Mouse (Mus musculus): ENCODE measurements around the gene Apol7e.

The Apol7e gene

DNA sequence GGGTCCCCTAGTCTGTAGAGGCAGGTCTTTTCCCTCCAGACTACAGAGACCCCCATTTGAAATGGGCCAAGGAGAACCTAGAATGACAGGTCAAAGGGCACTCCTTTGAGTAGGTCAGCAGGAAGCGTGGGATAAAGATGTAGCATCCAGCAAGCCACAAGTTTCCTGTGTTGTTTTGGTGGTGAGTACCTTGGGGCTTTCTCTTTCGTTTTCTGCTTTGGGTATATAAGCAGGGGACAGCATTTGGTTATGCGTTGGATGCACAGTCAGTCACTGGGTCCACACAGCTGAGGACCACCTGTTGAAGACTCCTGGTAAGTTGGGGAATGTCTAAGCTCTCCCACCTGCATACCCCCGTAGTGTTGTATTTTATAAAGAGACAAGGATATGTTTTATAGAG is at the start of gene Apol7e:
Gene Apol7e, plus strand, starts transcription at position 202 of the 400 bp plus-strand sequence.
- WGBS = 82% methylated on average over 4 of the region's 4 CpGs

DNA sequence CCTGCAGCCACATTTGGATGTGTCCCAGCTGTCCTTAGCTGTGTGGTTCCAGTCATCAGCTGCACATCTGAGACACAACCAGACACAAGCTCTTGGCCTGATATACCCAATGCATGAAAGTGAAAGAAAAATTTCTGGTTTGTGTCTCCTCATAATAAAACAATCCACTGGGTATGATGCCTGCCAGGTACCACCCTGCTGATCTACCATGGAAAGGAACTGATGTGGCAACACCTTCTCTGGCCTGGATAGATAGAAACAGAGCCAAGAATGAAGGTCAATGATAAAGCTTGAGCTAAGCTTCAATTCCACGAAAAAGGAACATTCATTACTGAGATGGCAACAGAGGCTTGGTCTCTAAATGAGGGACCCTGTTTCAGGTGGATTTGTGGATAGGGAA is 38.9 kb upstream of the Apol7e start:
- WGBS = 95% methylated on average over 1 of the region's 1 CpGs

DNA sequence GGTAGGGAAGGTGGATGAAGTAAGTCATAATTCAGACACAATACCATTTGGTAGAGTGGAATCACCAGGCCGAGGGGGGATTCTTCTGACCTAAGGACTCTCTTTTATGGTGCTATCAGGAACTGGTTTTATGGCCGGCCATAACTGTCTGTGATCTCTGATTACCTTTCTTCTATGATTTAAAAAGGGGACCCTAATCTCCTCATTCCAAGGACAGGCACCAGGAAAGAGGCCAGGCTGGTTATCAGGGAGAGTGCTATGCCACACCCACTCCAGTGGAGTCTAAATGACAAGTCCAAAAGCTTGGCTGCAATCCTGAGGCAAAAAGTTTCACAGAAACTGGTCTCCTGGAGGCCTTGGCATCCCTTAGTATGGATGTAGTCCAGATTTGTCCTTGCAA is 36.8 kb upstream of the Apol7e start:
- WGBS = 95% methylated on average over 2 of the region's 2 CpGs

DNA sequence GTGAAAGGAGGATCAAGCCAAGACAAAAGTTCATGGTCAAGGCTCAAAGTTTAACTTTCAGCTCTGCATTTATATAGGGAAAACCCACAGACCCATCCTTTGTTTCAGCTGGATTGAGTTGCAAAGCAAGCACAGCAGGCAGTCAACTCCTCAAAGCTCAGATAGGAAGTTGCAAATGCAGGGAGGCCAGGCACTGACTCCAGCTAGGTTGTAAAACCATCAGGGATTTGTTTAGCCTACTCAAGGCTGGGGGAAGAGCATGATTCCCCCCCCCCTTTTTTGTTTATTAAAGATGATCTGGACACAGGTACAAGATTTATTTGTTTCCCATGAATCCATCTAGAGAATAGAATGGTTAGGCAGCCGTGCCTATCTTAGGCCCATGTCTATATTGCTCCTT is 24.6 kb upstream of the Apol7e start:
- 86% methylated on average over 1 of the region's 1 CpGs for WGBS

DNA sequence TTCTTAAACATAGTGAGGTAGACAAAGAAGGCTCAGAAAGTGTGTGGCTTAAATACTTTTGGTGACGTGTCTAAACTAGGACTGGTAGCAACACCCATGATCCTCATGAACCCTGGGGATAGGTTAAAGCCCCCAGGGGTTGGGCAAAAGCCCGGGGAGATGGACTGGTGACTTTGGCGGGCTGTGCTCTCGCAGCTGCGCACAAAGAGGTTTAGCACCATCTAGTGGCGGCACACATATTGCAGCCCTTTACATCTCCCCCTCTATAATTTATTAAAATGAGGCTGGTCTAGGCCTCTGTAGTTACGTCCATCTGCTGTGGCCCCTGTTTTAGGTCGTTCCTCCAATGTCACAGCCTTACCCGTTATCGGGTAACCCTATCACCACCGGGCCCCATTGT is 14.7 kb upstream of the Apol7e start:
- WGBS = 12% methylated on average over 11 of the region's 11 CpGs

DNA sequence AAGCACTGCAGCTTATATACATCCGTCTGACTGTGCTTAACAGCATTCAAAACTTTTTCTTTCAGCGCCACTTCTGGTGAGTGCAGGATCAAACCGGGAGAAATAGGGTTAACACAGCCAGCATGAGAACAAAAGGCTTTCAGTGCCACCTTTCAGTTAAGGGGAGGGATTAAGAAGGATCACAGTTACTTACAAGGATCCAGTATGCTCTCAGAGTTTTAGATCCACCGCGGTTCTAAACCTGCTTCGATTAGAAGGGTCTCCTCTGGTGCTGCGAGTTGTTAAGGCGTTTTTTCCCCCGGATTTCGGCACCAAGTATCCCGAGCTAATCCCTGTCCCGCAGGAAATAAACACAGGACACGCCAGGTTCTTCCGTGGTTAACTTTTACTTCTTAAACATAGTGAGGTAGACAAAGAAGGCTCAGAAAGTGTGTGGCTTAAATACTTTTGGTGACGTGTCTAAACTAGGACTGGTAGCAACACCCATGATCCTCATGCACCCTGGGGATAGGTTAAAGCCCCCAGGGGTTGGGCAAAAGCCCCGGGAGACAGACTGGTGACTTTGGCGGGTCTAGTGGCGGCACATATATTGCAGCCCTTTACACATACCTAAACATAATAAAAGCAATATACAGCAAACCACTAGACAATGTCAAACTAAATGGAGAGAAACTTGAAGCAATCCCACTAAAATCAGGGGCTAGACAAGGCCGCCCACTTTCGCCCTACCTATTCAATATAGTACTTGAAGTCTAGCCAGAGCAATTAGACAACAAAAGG is 6.9 kb upstream of the Apol7e start:
- WGBS = 14% methylated on average over 19 of the region's 20 CpGs

DNA sequence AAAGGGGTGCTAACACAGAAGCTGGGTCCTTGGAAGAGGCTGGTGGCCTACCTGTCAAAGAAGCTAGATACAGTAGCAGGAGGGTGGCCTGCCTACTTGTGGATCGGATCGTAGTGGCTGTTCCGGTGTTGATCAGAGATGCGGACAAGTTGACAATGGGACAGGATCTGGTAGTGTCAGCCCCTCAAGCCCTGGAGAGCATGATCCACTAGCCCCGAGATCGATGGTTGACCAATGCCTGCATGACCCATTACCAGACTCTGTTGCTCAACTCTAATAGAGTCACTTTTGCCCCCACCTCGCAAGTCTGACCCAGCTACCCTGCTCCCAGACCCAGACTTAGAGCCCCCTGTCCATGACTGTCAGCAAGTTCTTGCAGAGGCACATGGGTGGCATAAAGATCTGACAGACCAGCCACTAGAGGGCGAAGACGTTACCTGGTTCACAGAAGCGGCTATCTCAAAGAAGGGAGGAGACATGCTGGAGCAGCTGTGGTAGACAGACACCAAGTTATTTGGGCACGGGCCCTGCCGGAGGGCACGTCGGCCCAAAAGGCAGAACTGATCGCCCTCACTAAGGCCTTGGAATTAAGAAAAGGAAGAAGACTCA is 3.9 kb upstream of the Apol7e start:
- 57% methylated on average over 13 of the region's 15 CpGs for WGBS

DNA sequence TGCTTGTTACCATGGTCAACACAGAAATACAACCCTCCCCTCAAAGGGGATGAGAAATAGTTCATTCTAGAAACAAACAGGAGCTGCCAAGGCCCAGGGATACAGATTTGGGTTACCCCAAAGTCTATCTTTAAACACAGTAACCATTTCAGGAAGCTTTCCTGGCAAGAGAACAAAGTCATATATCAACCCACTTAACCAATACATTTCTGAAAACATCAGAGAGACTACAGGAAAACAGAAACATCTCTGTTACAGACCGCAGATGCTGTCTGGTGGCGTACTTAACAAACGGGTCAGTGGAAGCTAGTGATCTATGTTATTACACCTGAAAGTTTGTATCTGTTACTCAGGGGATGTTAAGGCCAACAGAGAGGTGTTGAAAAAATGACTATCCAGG is 6.6 kb downstream of the Apol7e start:
- 88% methylated on average over 3 of the region's 3 CpGs for WGBS

DNA sequence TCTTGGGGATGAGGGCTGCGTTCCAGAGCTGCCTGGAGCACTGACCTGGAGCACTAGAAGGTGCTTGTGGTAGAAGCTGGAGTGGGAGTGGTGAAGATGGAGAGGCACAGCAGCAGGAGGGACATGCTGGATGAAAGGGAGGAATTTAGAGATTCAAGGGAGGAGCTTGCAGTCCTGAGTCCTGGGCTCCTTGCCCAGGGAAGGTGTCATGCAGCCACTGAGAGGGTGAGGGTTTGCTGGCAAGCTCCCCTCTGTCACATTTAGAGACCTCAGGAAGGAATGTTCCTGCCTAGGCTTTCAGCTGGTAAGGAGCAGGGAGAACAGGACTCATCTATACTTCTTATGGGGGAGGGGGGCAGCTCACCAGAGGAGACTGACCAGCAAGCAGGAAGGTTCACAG is 10.3 kb downstream of the Apol7e start:
- 100% methylated on average over 1 of the region's 1 CpGs for WGBS

DNA sequence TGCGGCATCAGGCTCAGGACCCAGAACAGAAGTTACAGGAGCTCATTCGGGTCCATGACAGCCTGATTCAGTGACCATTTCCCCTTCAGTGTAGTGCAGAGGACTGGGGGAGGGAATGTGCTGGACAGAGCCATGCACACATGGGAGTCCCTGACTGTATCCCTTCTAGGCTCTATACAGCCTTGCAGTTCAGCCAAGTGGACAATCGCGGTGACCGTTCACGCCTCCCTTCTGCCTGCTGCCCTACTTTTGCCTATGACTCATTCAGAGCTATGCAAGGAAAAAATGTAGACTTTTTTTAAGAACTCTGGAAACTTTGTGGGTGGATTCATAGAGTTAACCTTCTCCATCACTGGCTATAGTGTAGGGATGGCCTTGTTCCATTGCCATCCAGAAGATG is 19.6 kb downstream of the Apol7e start:
- WGBS = 42% methylated on average over 6 of the region's 6 CpGs

DNA sequence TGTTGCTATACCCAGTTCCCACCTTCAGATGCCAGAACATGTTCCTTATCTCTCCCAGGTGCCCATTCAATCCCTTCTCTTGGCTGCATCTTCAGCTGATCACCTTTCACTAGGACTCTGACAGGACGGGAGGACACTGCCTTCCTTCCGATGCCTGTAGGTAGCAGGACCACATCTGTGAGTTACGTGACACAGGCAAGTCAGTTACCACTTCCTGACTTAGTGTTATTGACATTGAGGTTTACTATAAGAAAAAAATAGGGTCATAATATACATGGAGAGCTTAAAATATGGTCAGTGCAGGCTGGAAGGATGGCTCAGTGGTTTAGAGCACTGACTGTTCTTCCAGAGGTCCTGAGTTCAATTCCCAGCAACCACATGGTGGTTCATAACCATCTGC is 22.9 kb downstream of the Apol7e start:
- no CpG with 5 or more reads among the region's 3 CpGs for WGBS

DNA sequence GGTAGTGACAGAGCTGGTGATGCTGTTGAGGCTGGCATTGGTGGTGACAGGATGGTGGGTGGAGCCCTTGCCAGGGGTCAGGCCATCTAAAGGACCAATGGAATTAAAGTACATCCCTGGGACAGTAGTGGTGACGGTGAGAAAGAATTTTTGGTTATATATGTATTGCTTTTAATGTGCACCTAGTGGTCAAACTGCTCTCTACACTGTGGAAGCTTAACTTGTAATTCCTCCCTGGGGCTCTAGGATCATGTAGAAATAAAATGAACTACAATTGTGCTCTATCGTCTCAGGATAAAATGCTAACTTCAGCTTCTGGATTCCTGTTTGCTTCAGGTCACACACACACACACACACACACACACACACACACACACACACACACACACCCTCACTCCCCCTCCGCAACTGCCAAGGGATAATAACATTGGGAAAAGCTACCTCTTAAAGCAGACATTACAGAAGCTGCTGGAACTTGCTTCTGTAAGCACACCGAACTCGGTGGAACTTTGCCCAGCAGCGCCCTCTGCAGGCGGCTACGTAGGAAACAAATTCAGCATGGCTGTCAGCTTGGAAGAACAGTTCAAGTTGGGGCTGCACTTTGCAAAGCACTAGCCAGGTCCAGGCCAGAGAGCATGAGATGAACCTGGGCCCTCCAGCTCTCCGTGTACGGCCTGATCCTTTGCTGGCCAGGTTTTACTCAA is 25.7 kb downstream of the Apol7e start:
- WGBS = 26% methylated on average over 2 of the region's 10 CpGs

DNA sequence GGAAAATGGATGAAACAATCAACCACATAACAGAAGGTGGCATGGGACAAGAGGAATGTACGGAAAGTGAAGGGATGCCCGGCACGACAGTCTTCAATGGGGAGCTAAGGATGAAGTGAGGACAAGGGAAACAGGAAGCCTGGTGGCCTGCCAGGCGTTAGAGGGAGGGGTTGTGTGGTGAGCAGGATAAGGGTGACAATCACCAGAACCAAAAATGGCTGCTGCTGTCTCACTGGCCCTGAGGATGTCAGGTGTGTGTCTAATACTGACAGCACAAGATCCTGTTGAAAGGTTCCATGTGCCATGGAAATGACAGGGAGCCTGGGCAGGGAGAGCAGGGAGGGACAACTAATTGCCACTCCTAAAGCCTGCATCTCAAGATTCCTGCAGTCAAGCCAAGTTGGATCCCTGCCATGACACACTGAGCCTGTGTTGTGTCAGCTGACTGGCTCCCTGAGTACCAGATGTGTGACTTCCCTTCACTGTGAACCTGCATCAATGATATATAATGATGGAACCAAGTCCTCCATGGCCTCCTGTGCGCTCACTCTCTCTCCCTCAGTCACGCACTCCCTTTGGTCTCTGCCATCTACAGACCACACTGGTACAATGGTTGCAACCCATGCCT is 26.9 kb downstream of the Apol7e start:
- WGBS = 73% methylated on average over 6 of the region's 6 CpGs

DNA sequence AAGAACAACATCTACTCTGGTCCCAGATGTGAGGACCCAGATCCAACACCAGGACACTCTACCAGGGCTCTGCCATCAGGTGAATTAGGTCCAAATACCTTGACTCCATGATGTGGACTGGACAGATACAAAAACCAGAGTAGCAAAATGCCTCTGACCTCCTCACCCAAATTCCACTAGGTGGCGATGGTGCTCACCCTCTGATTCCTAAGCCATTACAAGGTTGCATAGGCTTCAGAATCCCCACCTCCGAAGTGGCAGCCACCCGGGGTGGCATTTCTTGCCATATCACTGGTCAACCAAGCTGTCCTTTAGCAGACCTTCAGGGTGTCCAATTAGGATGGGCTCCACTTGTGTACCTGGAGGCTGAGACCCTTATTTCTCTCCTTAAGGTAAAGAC is 28.5 kb downstream of the Apol7e start:
- WGBS = 6% methylated on average over 3 of the region's 3 CpGs

DNA sequence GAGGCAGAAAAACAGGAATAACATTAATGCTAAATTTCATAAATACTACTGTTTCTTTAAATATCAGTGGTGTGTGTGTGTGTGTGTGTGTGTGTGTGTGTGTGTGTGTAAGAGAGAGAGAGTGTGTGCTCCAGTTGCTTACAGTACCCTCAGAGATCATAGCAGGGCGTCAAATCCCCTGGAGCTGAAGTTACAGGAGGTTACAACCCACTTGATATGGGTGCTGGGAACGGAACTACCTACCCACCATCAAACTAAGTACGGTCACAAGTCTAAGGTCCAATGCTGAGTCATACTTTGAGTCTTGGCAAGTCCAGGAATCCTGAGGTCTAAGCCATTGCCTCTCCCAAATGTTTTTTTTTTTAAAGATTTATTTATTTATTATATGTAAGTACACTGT is 29.1 kb downstream of the Apol7e start:
- WGBS = 85% methylated on average over 3 of the region's 3 CpGs

DNA sequence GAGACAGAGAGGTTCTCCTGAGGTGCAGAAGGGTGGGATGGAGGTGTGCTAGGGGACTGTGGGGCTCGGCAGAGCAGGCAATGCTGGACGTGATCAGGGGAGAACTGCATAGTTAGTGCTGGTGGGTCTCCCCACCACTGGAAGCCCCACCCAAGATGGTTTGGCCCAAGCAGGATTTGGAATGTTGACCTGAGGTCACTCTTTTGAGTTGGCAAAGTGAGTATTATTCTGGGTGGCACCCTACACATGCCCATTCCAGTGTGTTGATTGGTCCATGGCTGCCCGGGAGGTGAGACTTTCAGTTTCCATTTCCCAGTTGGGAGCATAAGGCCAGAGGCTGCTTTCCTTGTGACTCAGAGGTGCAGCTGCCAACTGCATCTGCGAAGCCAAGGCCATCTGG is 30.1 kb downstream of the Apol7e start, which contains the start of gene Apol9b:
Gene Apol9b, plus strand, starts transcription at position 301 of the 400 bp plus-strand sequence.
- 95% methylated on average over 2 of the region's 4 CpGs for WGBS

DNA sequence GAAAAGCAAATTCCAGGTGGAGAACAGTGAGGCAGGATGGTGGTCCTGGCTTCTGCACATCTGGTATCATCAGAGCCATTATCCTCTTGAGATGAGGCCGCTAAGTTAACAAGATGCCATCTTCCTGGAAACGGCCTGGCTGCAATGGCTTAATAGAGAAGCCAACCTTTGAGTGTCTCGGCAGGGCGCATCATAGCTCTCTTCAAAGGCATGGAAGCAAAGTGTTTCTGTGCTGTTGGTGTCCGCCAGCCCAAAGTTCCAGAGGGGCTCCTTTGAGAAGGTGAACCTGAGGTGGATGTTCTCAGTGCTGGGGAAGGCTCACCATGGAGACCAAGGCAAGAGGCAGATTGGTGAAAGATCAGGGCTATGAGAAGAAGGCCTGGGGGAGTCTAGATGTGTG is 32.9 kb downstream of the Apol7e start:
- 96% methylated on average over 5 of the region's 5 CpGs for WGBS

DNA sequence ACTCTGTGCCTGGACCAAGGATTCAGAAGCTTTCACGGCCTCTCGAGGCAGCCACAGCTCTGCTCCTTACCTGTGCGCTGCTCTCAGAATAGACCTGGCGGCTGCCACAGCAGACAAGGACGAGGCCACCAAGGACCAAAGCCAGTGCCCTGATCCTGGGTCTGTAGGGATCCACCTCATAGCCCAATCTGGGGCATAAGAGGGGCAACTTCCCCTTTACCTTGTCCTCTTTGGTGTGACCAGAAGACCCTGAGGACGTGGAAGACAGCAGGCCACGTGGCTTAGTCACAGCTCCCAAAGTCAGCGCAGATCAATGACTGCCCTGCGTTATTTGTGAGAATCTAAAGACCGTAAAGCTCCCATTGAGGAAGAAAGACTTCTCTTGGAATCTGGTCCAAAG is 34.2 kb downstream of the Apol7e start:
- WGBS = 79% methylated on average over 10 of the region's 10 CpGs

DNA sequence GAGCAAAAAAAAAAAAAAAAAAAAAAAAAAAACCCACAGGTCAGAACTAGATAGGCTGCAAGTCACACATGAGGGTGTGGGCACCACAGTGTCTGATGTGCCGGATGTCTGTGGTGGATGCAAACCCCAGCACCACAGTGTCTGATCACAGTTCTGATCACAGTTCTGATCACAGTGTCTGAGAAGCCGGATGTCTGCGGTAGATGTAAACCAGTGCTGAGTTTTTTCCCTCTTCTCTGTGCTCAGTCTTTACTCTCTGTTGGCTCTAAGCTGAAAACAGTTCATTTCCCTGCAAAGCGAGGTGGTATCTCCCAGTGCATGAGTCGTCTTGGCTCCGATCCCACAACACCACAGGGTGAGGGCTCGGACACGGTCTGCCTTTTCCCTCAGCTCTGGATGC is 34.7 kb downstream of the Apol7e start:
- 50% methylated on average over 8 of the region's 8 CpGs for WGBS

DNA sequence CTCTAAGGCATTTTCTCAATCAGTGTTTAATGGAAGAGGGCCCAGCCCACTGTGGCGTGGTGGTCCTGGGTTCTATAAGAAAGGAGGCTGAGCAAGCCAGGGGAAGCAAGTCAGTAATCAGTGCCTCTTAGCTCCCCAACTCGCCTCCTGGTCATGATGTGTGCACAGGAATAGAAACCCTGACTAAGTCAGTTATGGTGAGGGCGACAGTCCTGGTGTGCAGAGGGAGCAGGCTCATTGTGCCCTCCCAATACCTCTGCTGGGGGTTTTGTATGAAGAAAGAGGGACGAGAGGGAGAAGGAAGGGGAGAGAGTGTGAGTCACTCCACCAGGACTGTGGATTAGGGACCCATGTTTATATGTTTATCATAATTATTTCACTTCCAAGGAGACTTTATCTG is 35.2 kb downstream of the Apol7e start:
- 66% methylated on average over 4 of the region's 4 CpGs for WGBS

DNA sequence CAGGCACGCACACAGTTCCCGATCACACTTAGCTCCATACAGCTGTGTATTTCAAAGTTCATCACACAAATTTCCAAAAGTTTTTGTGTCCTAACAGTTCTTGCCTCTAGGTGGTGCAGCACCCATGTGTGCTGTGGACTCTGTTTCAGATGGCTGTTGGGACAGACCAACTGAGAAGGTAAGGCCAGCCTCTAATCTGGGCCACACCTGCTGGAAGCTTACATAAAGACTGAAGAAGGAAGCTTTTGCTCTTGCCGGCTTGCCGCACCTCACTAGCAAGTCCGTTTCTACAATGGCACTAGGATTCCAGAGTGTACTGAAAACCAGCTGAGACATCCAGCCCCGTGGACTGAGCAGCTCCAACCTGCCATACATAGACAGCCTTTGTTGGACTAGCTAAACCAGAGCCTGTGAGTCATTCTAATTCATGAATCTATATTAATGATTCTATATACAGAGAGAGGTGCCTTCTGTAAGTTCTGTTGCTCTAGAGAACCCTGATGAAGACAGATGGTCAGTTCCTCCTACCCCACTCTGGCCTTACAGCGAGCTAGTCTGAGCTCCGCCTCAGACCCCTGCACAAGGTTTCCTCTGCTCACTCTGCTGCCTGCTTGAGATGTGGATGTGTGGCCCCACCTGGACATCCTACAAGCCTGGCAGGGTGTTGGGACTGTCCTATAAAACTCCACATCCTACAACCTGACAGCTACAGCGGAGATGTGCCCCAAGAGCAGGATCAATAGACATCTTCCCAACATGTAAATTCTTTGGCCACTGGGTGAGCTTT is 42.0 kb downstream of the Apol7e start:
- WGBS = 67% methylated on average over 9 of the region's 9 CpGs

DNA sequence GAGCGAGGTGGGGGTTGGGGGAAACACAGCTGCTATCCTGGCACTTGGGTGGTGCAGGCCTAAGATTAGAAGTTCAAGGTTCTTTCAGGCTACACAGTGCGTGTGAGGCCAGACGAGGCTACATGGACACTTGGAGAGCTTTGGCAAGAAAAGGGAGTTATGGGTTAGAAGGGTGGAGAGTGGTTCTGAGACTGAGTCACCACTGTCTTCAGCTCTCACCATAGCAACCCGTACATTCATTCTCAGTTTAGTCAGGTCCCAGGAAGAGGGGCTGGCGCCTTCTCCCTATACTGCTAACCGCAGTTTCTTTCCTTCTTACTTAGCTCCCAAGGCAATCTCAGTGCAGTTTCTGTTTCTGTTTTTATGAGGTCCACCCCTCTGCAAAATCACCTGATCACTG is 42.9 kb downstream of the Apol7e start:
- WGBS = 58% methylated on average over 6 of the region's 6 CpGs
